Mouse (Mus musculus): ENCODE results near the gene Dhx16. TPM values are rescaled to one million over a fixed set of nuclear protein-coding genes. Genes with fewer than 3 reads are reported as not detected.

The Dhx16 gene
- 42.6 and 44.7 TPM in 2 replicates for polyA plus RNA-seq (2012; rRNA removed)

DNA sequence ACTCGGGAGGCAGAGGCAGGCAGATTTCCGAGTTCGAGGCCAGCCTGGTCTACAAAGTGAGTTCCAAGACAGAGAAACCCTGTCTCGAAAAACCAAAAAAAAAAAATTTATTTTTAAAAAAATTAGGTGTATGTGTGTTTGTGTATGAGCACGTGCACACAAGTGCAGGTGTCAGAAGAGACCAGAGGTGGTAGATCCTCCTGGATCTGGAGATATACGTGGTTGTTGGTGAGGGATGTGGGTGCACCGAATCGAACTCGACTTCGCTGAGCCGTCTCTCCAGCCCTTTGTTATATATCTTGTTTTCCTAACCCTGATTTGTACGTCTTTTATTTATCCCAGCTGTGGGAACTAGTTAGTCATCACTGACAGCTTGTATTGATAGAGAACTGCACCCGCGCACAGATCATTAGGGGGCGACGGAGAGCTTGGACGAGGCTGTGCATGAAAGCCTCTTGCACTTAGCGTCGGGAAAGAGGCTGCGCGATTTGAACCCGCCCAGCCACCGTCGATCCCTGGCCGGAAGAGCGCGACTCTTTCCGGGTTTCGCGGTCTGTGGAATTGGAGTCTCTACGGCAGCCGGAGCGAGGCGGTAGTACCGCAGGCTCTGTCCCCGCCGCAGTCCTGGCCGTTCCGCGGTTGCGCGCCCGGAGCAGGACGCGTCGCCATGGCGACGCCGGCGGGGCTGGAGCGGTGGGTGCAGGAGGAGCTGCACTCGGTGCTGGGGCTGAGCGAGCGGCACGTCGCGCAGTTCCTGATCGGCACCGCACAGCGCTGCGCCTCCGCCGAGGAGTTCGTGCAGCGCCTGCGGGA is at the start of gene Dhx16:
Gene Dhx16, plus strand, starts transcription at position 575 of the 813 bp plus-strand sequence.

DNA sequence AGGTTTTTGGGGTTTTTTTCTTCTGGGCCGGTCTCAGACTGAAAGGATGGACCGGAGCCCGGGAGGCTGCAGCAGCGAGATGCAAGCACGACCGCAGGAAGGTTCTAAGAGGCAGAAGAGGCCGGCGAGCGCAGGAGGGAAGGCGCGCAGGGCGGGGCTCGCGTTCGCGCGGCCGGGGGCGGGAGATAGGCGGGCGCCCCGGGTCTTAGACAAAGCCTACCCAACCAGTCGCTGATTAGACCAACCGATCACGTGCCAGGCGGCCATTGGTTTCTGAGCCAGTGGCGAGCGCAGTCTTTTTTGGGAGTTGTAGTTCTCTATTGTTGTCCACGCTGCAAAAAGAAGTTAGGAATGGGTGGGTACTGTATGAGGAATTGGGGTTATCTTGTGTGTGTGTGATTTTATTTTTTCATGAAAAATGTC is 41.5 kb upstream of the Dhx16 start, which contains the start of gene Tubb5:
Gene Tubb5, minus strand, starts transcription at position 185 of the 423 bp plus-strand sequence.

DNA sequence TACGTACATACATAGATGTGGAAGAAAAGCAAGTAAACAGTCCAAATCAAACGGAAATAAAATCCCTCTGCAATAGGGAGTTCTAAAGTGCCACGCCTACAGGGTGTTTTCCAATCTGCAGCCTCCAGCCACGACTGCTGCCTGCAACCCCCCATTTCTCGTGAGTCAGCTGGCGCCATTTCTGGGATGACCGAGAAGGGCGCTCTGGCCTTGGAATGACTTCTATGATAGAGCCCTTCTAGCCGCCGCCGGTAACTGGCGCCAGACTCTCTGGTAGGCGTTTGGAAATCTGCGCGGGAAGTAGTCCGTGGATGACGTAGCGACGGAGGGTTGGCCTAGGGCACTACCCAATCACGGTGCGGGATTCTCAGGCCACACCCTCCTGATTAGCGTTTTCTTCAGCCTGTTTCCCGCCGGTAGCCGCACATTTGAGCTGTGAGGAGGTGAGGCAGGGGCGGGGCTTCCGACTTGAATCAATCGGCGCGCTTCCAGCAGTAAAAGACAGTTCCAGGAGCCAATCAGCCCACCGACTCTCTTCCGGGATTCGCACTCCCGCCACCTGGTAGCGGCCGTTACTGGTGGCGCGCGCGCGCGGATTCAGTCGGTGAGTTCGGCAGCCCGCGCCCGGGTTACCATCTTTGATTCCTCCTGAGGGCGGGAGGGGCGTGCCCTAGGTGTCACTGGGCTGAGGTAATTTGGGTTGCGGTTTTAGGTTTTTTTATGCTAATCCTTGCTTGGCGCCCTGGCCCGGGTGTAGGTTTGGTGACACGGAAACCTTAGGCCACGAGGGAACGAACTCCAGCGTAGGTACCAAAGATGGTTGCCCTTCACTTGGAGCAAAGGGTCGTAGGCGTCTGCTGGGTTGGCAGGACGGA is 38.3 kb upstream of the Dhx16 start, which contains the start of gene Mdc1:
Gene Mdc1, plus strand, starts transcription at position 440 of the 875 bp plus-strand sequence.

DNA sequence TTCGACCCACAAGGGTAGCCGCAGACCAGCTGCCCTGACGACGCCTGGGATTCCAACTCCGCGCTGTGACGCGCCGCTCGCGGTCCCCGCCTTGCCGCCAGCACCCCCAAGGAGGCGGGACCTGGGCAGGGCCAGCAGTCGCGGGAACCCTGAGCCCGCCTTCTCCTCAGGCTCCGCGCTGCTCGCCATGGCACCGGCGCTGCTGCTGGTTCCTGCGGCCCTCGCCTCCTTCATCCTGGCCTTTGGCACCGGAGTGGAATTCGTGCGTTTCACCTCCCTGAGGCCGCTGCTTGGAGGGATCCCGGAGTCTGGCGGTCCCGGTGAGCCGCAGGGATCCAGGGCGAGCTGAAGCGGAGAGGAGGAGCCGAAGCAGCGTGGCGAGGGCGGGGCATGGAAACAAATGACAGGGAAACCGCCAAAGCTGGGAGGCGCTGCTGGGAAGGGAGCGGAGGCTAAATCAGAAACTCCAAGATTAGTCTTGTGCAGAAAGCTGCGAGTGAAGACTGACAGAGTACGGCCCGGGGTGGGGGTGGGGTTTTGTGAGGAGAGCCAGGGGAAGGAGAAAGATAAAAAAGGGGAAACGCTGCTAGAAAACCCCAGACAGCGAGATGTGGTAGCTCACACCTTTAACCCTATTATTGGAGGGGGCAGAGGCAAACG is 18.3 kb upstream of the Dhx16 start, which contains the start of gene Nrm:
Gene Nrm, plus strand, starts transcription at position 121 of the 660 bp plus-strand sequence.

DNA sequence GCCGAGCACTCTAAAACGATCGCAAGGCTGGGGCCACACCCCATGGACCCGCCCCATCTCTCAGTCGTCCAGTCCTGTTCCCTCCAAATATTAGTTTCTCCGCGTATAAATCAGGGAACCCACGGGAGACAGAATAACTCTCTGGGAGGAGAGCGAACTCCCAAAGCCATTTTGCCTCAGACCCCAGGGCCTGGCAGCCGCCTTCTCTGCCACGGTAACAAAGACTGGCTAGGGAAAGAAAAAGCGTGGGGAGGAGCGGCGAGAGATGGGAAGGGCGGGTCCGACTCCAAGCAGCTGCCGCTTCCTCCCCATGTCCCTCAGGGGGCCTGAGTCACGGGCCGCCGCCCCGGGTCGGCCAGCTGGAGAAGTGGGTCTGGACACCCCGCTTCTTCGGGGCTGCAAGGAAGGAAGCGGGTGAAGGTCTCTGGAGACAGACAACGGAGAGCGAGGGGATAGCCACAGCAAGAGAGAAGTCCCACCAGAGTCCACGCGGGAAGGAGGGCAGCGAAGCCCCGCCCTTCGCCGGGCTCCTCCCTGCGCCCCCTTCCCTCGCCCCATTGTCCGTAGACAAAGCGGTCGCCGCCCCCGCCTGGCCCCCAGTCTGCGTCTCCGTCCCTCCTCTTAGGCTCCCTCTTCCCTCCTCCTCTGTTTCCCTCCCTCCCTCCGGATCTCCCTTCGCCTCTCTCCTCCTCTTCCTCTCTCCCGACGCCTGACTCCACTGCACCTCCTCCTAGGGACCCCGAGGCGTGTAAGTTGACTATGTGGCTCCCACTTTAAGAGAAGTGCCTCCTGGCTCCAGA is 13.9 kb upstream of the Dhx16 start, which contains the start of gene Ppp1r18:
Gene Ppp1r18, plus strand, starts transcription at position 113 of the 800 bp plus-strand sequence.

DNA sequence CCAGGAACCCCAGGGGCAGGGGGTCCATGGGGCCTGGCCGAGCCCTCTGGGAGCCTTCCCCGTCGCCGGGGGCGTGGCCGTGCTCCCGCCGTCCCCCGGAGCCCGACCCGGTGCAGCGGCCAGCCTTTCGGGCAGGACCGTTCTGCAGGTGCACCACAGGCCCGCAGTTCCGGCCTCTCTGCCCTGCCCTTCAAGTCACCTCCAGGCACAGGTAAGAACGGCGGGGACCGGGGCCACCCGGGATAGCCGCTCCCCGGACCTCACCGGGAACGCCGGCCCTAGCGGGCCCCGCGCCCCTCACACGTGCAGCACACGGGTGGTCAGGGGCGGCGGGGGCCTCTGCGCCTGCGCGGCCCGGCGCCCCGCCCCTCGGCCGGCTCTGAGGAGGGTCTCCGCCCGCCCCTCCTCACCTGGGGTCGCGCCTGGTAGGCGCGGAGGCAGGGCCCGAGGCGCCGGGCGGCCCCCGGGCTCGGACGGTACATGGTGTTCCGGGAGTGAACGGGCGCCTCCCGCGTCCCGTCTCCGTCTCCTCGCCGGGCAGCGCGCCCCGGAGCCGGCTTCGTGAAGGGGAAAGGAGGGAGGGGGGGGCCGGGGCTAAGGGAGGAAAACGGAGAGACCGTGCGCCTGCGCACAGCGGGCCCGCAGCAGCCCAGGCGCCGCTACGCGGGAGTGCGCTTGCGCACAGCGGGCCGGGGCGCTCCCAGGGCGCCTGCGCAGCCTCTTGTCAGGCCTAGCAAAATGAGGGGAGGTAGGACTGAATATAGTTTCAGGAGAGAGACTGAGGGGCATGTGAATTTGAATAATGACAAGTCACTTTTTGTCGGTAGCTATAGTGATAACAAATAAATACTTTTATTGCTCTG is 17.4 kb downstream of the Dhx16 start, which contains the start of gene 2310061I04Rik:
Gene 2310061I04Rik, minus strand, starts transcription at position 651 of the 863 bp plus-strand sequence.

DNA sequence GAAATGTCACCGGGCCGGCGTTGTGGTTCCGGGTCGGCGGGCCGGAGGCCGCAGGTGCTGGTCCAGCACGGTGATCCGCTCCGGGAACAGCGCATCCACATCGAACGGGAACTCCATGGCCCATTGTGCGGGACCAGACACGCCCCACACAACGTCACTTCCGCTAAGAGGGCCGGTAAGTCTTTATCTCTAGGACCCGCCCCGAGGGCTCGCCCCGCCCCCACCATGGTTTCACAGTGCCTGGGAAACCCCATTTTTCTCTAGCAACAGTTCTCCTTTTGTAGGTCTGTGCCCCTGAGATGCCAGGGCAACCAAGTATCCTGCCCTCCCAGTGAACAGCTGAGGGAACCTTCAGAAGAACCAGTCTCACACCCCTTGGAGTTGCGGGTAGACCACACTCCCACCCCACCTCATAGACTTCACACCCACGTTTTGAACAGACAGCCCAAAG is 30.3 kb downstream of the Dhx16 start, which contains the start of gene Atat1:
Gene Atat1, minus strand, starts transcription at position 157 of the 451 bp plus-strand sequence.

DNA sequence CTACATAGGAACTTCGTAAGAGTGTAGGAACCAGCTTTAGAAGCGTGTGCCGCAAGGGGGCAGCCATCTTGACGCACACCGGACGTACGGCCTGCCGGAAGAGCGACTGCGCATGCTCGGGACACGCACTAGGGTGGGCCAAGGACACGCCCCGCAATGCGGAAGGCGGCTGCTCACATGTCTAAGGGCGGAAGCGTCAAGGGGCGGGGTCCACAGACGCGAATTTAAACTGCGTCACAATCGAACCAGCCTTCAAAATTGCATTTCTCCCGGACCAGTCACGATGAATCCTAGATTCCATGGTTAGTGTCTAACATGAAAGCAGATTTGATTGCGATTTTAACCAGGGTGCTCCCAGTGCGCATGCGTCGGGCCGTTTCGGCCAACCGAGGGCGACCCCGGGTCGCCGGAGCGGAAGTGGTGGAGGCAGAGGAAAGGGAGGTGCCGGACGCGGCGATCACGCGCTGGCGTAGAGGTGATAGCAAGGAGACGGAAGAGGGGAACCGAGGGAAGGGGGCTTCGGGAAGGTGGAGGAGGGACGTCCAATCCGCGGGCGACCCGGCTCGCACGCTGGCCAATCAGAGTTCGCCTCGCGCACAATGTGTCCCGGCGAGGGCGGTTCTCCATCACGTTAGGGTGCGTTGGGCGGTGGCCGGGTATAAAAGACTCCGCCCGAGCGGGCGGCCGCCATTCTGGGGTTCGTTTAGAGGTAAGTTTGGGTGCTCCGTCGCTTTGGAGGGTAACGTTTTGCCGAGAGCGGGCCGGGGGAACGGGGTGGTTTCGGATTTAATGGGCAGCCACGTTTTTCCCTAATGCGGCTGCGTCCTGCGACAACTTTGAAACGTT is 36.9 kb downstream of the Dhx16 start, which contains the start of the genes Mrps18b and Ppp1r10:
Gene Mrps18b, minus strand, starts transcription at position 93 of the 846 bp plus-strand sequence.
Gene Ppp1r10, plus strand, starts transcription at position 138 of the 846 bp plus-strand sequence.

Other genes starting within 250 kb of the Dhx16 start
- 0.02 TPM in 1 of 2 replicates, not detected in the other for gene Mucl3, start 236.1 kb upstream of the Dhx16 start, polyA plus RNA-seq (2012; rRNA removed)
- gene Vars2, start 212.2 kb upstream of the Dhx16 start, polyA plus RNA-seq (2012; rRNA removed), result 7.1 and 7.8 TPM in 2 replicates
- gene Gtf2h4, start 206.1 kb upstream of the Dhx16 start, polyA plus RNA-seq (2012; rRNA removed), result 15.6 and 17.6 TPM in 2 replicates
- gene Ddr1, start 175.2 kb upstream of the Dhx16 start, polyA plus RNA-seq (2012; rRNA removed), result 0.91 and 1.4 TPM in 2 replicates
- 7.2 and 9.8 TPM in 2 replicates for gene Ier3, start 58.1 kb upstream of the Dhx16 start, polyA plus RNA-seq (2012; rRNA removed)
- 31.6 and 34.3 TPM in 2 replicates for gene Flot1, start 56.6 kb upstream of the Dhx16 start, polyA plus RNA-seq (2012; rRNA removed)
- 448 and 489 TPM in 2 replicates for gene Tubb5, start 41.5 kb upstream of the Dhx16 start, polyA plus RNA-seq (2012; rRNA removed)
- gene Mdc1, start 38.3 kb upstream of the Dhx16 start, polyA plus RNA-seq (2012; rRNA removed), result 10.0 and 10.7 TPM in 2 replicates
- 13.3 and 17.0 TPM in 2 replicates for gene Nrm, start 18.5 kb upstream of the Dhx16 start, polyA plus RNA-seq (2012; rRNA removed)
- gene Ppp1r18, start 14.2 kb upstream of the Dhx16 start, polyA plus RNA-seq (2012; rRNA removed), result 9.1 and 9.3 TPM in 2 replicates
- 11.3 and 15.3 TPM in 2 replicates for gene 2310061I04Rik, start 17.6 kb downstream of the Dhx16 start, polyA plus RNA-seq (2012; rRNA removed)
- gene Atat1, start 30.3 kb downstream of the Dhx16 start, polyA plus RNA-seq (2012; rRNA removed), result 8.2 and 8.5 TPM in 2 replicates
- 44.9 and 55.3 TPM in 2 replicates for gene Mrps18b, start 36.6 kb downstream of the Dhx16 start, polyA plus RNA-seq (2012; rRNA removed)
- gene Ppp1r10, start 36.6 kb downstream of the Dhx16 start, polyA plus RNA-seq (2012; rRNA removed), result 13.3 and 16.4 TPM in 2 replicates
- 51.1 and 52.6 TPM in 2 replicates for gene Abcf1, start 89.9 kb downstream of the Dhx16 start, polyA plus RNA-seq (2012; rRNA removed)
- 4.9 and 5.4 TPM in 2 replicates for gene Gnl1, start 100.0 kb downstream of the Dhx16 start, polyA plus RNA-seq (2012; rRNA removed)
- gene Prr3, start 100.4 kb downstream of the Dhx16 start, polyA plus RNA-seq (2012; rRNA removed), result 4.5 and 6.2 TPM in 2 replicates
- 4.2 and 6.5 TPM in 2 replicates for gene H2-T24, start 140.7 kb downstream of the Dhx16 start, polyA plus RNA-seq (2012; rRNA removed)
- gene H2-T23, start 153.0 kb downstream of the Dhx16 start, polyA plus RNA-seq (2012; rRNA removed), result 25.1 and 29.1 TPM in 2 replicates
- 8.3 and 9.1 TPM in 2 replicates for gene H2-T22, start 162.9 kb downstream of the Dhx16 start, polyA plus RNA-seq (2012; rRNA removed)
- not detected in 2 replicates for gene Gm6034, start 163.1 kb downstream of the Dhx16 start, polyA plus RNA-seq (2012; rRNA removed)
- not detected in 2 replicates for gene Gm11127, start 178.6 kb downstream of the Dhx16 start, polyA plus RNA-seq (2012; rRNA removed)
- not detected in 2 replicates for gene Gm19684, start 241.9 kb downstream of the Dhx16 start, polyA plus RNA-seq (2012; rRNA removed)
- not detected in 2 replicates for gene Gm7030, start 249.6 kb downstream of the Dhx16 start, polyA plus RNA-seq (2012; rRNA removed)

Data from liver, embryonic 14 days (tissue).